Mouse (Mus musculus) intestine, postnatal 0 days (tissue): ENCODE data around the gene Pnpt1. TPM values are rescaled to one million over a fixed set of nuclear protein-coding genes. Genes with fewer than 3 reads are reported as not detected.

Source experiments
- ATAC-seq: fragments of 200-750 bp; cut with Nextera tagmentation; 2 replicates; pipeline ENCODE4 v1.8.0; 2017; ENCODE audit warnings: mild to moderate bottlenecking, moderate TSS enrichment, moderate library complexity
- H3K27ac ChIP-seq: fragments of 300-500 bp; sonication (generic); 2 replicates; pipeline ENCODE4 v1.5.1; 2014; ENCODE audit warnings: mild to moderate bottlenecking, low read depth, low read length, moderate library complexity
- H3K27me3 ChIP-seq: fragments of 300-500 bp; sonication (generic); replicated peaks from 2 replicates; pipeline ENCODE4 v1.6.1; 2014; ENCODE audit warnings: low read length, mixed read lengths; ENCODE audit not compliant: control insufficient read depth, insufficient read depth
- H3K36me3 ChIP-seq: fragments of 300-500 bp; sonication (generic); 2 replicates; pipeline ENCODE4 v1.6.1; 2014; ENCODE audit warnings: mild to moderate bottlenecking, moderate library complexity; ENCODE audit not compliant: control insufficient read depth, insufficient read depth
- H3K4me1 ChIP-seq: fragments of 300-500 bp; sonication (generic); replicated peaks from 2 replicates; pipeline ENCODE4 v1.6.1; 2014; ENCODE audit warnings: antibody characterized with exemption, low read length, mixed read lengths; ENCODE audit not compliant: control insufficient read depth, insufficient read depth
- H3K4me2 ChIP-seq: fragments of 300-500 bp; sonication (generic); replicated peaks from 2 replicates; pipeline ENCODE4 v1.6.1; 2014; ENCODE audit warnings: low read depth, mild to moderate bottlenecking, moderate library complexity
- H3K4me3 ChIP-seq: fragments of 300-500 bp; sonication (generic); 2 replicates; pipeline ENCODE4 v1.5.1; 2014; ENCODE audit warnings: low read depth, low read length
- H3K9ac ChIP-seq: fragments of 300-500 bp; sonication (generic); 2 replicates; pipeline ENCODE4 v1.6.1; 2014; ENCODE audit warnings: mild to moderate bottlenecking, low read depth, low read length
- H3K9me3 ChIP-seq: fragments of 300-500 bp; sonication (generic); 2 replicates; pipeline ENCODE4 v1.6.1; 2016; ENCODE audit warnings: mixed run types; ENCODE audit not compliant: control insufficient read depth
- CTCF ChIP-seq: sonication (generic); IDR thresholded peaks from 2 replicates; pipeline ENCODE4 v1.5.1; 2016; ENCODE audit warnings: low read depth, mild to moderate bottlenecking, control low read depth, antibody characterized with exemption, moderate library complexity
- WGBS: fragments of 180-500 bp; shearing (Covaris S2); extraction: QIAGEN DNeasy Blood & Tissue Kit; methylation state at CpG from one replicate; pipeline ENCODE4 v1.1.7; 2014; 5-methylcytosine and 5-hydroxymethylcytosine counted together
- polyA plus RNA-seq: library from polyadenylated mRNA; unstranded; fragments of >200 nt; fragmentation: Nextera tagmentation; extraction: Ambion mirVana; gene quantifications from 2 replicates; pipeline ENCODE4 v1.2.1, GENCODE M21; 2015

Gene Pnpt1
- 14.3 and 15.8 TPM in 2 replicates for polyA plus RNA-seq

- no peaks in the 10 kb centered on the region for H3K4me1 ChIP-seq
- no peaks in the 10 kb centered on the region for H3K9me3 ChIP-seq
- TF ChIP-seq CTCF, result peak; percentile 12; the same call in 1 of the 2 replicates
- ATAC-seq, result peak; percentile 100
- H3K4me2 ChIP-seq, result peak within 1 kb of the TSS; percentile 83
- H3K27ac ChIP-seq, result peak within 1 kb of the TSS; percentile 64
- no peaks in the 10 kb centered on the region for H3K27me3 ChIP-seq
- peak within 1 kb of the TSS; percentile 90 for H3K4me3 ChIP-seq
- 1% methylated on average over 50 of the region's 50 CpGs for WGBS
- peak within 1 kb of the TSS; percentile 77 for H3K9ac ChIP-seq
- peaks cover 13% of the 10 kb centered on the region for H3K36me3 ChIP-seq
Measured at GRCm38 (mm10) chr11:29130385-29131355, at the start of gene Pnpt1. Gene Pnpt1 (plus strand): TSS chr11:29130744.

DNA sequence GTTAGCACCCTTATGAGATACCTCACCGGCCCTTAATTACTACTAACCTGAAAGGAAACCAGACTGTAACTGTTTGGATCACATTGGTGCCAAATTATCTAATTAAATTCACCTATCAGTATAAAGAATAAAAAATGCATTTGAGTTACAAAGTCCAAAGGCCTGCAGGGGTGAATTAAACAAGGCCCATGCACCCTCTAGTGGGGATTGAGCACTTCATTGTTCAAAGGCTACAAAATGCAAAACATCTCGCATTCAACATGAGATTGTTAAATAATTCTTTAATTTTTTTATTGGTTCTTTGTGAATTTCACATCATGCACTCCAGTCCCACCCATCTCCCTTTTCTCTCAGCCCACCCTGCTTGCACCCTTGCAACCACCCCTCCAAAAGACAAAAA is 38.1 kb upstream of the Pnpt1 start:
- no peak overlapping the region for H3K4me2 ChIP-seq
- TF ChIP-seq CTCF, result 0 out of 2 replicates have a peak, but pooled peaks have one; percentile 32
- H3K36me3 ChIP-seq, result no peaks in the 10 kb centered on the region
- no peaks in the 10 kb centered on the region for H3K9me3 ChIP-seq
- WGBS, result 82% methylated on average over 2 of the region's 2 CpGs
- no peak overlapping the region for H3K27ac ChIP-seq
- no peak for ATAC-seq
- no peaks in the 10 kb centered on the region for H3K27me3 ChIP-seq
- H3K4me3 ChIP-seq, result no peak overlapping the region
- H3K9ac ChIP-seq, result no peak overlapping the region
- H3K4me1 ChIP-seq, result no peaks in the 10 kb centered on the region

DNA sequence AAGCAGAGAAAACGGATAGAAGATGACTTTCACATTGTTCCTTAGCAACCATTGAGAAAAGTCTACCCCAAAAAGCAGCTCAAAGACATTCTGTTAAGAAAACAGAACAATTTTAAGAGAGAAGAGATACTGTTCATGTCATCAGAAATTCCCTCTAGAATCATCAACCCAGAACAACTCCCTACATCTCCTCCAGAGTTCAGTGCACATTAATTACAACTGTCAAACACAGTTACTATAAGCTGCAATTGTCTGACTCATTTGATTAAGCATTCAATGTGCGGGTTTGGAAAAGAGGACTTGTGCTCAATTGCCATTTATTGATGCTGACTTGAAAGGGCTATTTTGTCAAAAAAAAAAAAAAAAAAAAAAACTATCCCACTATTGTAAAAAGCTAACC is 31.6 kb upstream of the Pnpt1 start:
- no peaks in the 10 kb centered on the region for H3K9me3 ChIP-seq
- TF ChIP-seq CTCF, result no peak
- no peak overlapping the region for H3K4me3 ChIP-seq
- no peaks in the 10 kb centered on the region for H3K27me3 ChIP-seq
- WGBS, result 33% methylated on average over 2 of the region's 2 CpGs
- H3K4me2 ChIP-seq, result no peak overlapping the region
- H3K9ac ChIP-seq, result no peak overlapping the region
- H3K4me1 ChIP-seq, result no peaks in the 10 kb centered on the region
- no peak overlapping the region for H3K27ac ChIP-seq
- no peak for ATAC-seq
- no peaks in the 10 kb centered on the region for H3K36me3 ChIP-seq

DNA sequence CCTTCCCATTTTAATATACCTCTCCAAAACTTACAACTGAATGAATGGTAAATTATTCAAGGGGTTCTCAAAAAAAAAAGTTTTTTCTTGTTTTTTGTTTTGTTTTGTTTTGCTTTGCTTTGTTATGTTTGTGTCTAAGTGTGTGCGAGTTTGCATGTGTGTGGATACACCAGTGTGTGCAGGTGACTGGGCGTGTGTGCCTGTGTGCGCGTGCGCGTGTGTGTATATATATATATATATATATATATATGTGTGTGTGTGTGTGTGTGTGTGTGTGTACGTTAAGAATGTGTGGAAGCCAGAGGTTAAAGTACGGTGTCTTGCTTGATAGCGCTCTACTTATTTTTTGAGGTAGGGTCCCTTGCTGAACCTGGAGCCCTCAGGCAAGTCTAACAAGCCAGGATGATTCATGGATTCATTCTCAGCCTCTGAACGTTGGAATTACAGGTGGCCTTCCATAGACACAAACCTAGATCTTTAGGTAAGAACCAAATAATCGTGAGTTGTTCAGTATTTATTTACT is 621 bp upstream of the Pnpt1 start:
- ATAC-seq, result peak; percentile 63
- H3K27me3 ChIP-seq, result no peaks in the 10 kb centered on the region
- WGBS, result 37% methylated on average over 11 of the region's 11 CpGs
- 0 out of 2 replicates have a peak overlapping the region, but pooled peaks have one; percentile 46 for H3K27ac ChIP-seq
- no peaks in the 10 kb centered on the region for H3K9me3 ChIP-seq
- H3K9ac ChIP-seq, result peak overlapping the region; percentile 77
- H3K36me3 ChIP-seq, result peaks cover 11% of the 10 kb centered on the region
- H3K4me3 ChIP-seq, result peak overlapping the region; percentile 90
- peak overlapping the region; percentile 83 for H3K4me2 ChIP-seq
- no peak for TF ChIP-seq CTCF
- no peaks in the 10 kb centered on the region for H3K4me1 ChIP-seq

- WGBS, result 53% methylated on average over 1 of the region's 1 CpGs
- Histone ChIP-seq H3K27ac (no peak overlapping the region), H3K36me3 (peaks cover 33% of the 10 kb centered on the region), H3K9ac (no peak overlapping the region), H3K9me3 (no peaks in the 10 kb centered on the region), H3K27me3 (no peaks in the 10 kb centered on the region), H3K4me2 (no peak overlapping the region), H3K4me3 (no peak overlapping the region), H3K4me1 (no peaks in the 10 kb centered on the region)
- ATAC-seq, result no peak
- no peak for TF ChIP-seq CTCF
Measured at GRCm38 (mm10) chr11:29140671-29141070, 10.1 kb downstream of the Pnpt1 start.

DNA sequence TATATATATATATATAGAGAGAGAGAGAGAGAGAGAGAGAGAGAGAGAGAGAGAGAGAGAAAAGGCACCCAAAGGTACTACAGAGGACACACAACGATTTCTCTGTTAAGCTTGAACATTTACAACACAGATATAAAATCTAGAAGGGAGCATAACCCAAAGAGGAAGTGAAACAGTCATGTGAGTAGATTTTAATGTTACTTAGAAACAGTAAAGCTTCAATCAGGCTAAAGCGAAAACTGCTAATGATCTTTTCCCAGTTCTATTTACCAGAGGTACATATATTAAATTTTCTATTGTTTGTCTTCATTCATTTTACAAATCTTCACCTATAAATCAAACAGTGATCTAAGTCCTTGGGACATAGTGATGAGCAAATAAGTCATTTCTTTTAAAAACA is 18.4 kb downstream of the Pnpt1 start:
- H3K4me2 ChIP-seq, result no peak overlapping the region
- no peaks in the 10 kb centered on the region for H3K4me1 ChIP-seq
- H3K4me3 ChIP-seq, result no peak overlapping the region
- H3K27ac ChIP-seq, result no peak overlapping the region
- no peak overlapping the region for H3K9ac ChIP-seq
- ATAC-seq, result no peak
- H3K9me3 ChIP-seq, result no peaks in the 10 kb centered on the region
- no peak for TF ChIP-seq CTCF
- H3K36me3 ChIP-seq, result peaks cover 30% of the 10 kb centered on the region
- no peaks in the 10 kb centered on the region for H3K27me3 ChIP-seq
- 87% methylated on average over 2 of the region's 2 CpGs for WGBS
